Mouse (Mus musculus) mature B cell (primary cell): Measurements from ENCODE around the gene Mettl7a1.
"Not testable (repeated sequence)": the region's sequence is repeated elsewhere in the genome, so short reads cannot be mapped to it uniquely, and the experiment has no call there.

ENCODE experiments used
- in situ Hi-C: fragments of 300-500 bp; cut with MboI; formaldehyde crosslinking; loops from 2 replicates; pipeline ENCODE4 v1.14.3; 2019

Gene Mettl7a1

GRCm38 (mm10) chr15:100304019-100304991, at the start of gene Mettl7a1:
Gene Mettl7a1 (plus strand): TSS chr15:100304140.
- in situ Hi-C loops = no loop called here

GRCm38 (mm10) chr15:100256386-100256785, 47.6 kb upstream of the Mettl7a1 start:
- in situ Hi-C loops = no loop called here

GRCm38 (mm10) chr15:100257305-100257704, 46.6 kb upstream of the Mettl7a1 start:
- in situ Hi-C loops = no loop called here

- in situ Hi-C loops = no loop called here
Measured at GRCm38 (mm10) chr15:100258646-100259425, 45.1 kb upstream of the Mettl7a1 start.

GRCm38 (mm10) chr15:100260351-100260750, 43.6 kb upstream of the Mettl7a1 start:
- in situ Hi-C loops = not testable (repeated sequence)

GRCm38 (mm10) chr15:100263246-100263905, 40.6 kb upstream of the Mettl7a1 start:
- in situ Hi-C loops = no loop called here

- in situ Hi-C loops = no loop called here
Measured at GRCm38 (mm10) chr15:100265586-100266325, 38.2 kb upstream of the Mettl7a1 start.

GRCm38 (mm10) chr15:100268916-100269315, 35.0 kb upstream of the Mettl7a1 start:
- in situ Hi-C loops = no loop called here

GRCm38 (mm10) chr15:100269776-100270175, 34.2 kb upstream of the Mettl7a1 start:
- in situ Hi-C loops = no loop called here

GRCm38 (mm10) chr15:100270609-100271008, 33.3 kb upstream of the Mettl7a1 start:
- in situ Hi-C loops = not testable (repeated sequence)

GRCm38 (mm10) chr15:100271411-100271810, 32.5 kb upstream of the Mettl7a1 start:
- in situ Hi-C loops = no loop called here

- in situ Hi-C loops = not testable (repeated sequence)
Measured at GRCm38 (mm10) chr15:100273791-100274308, 30.1 kb upstream of the Mettl7a1 start.

GRCm38 (mm10) chr15:100274790-100275559, 29.0 kb upstream of the Mettl7a1 start:
- in situ Hi-C loops = no loop called here

- in situ Hi-C loops = no loop called here
Measured at GRCm38 (mm10) chr15:100276403-100276802, 27.5 kb upstream of the Mettl7a1 start.

- in situ Hi-C loops = no loop called here
Measured at GRCm38 (mm10) chr15:100277586-100277985, 26.4 kb upstream of the Mettl7a1 start.

GRCm38 (mm10) chr15:100280626-100281025, 23.3 kb upstream of the Mettl7a1 start, which contains the start of gene Tmprss12:
Gene Tmprss12 (plus strand): TSS chr15:100280837.
- in situ Hi-C loops = no loop called here

- in situ Hi-C loops = no loop called here
Measured at GRCm38 (mm10) chr15:100288980-100289379, 15.0 kb upstream of the Mettl7a1 start.

GRCm38 (mm10) chr15:100290858-100291257, 13.1 kb upstream of the Mettl7a1 start:
- in situ Hi-C loops = no loop called here

- in situ Hi-C loops = no loop called here
Measured at GRCm38 (mm10) chr15:100292326-100292725, 11.6 kb upstream of the Mettl7a1 start.

- in situ Hi-C loops = no loop called here
Measured at GRCm38 (mm10) chr15:100297856-100298255, 6.1 kb upstream of the Mettl7a1 start.
